Mouse (Mus musculus) CH12.LX (cell line): ENCODE data around the gene Phf13. TPM values are rescaled to one million over a fixed set of nuclear protein-coding genes. Genes with fewer than 3 reads are reported as not detected.

Source experiments
- DNase-seq: peaks from one replicate; pipeline ENCODE4 v3.0.0-alpha.2; 2013; ENCODE audit errors: extremely low read depth
- H3K27ac ChIP-seq: 2 replicates; pipeline ENCODE4 v1.5.1; 2012; ENCODE audit warnings: low read depth, mild to moderate bottlenecking, control low read depth, moderate library complexity; ENCODE audit not compliant: insufficient read depth
- H3K27me3 ChIP-seq: replicated peaks from 2 replicates; pipeline ENCODE3; 2012; ENCODE audit warnings: inconsistent platforms
- H3K36me3 ChIP-seq, 2 experiments: replicated peaks in 1 of 2; 2 replicates each; pipeline versions ENCODE3 to v1.6.1; 2012; ENCODE audit warnings: inconsistent platforms in 1 of 2, low read length in 1 of 2, mild to moderate bottlenecking in 1 of 2, mixed read lengths in 1 of 2, moderate library complexity in 1 of 2; ENCODE audit not compliant: control insufficient read depth in 1 of 2, insufficient read depth in 1 of 2
- H3K4me1 ChIP-seq, 2 experiments: 2 replicates each; pipeline ENCODE4 v1.6.1; 2012; ENCODE audit warnings: inconsistent platforms in 1 of 2, moderate library complexity in 1 of 2; ENCODE audit not compliant: insufficient read depth in 2 of 2, control insufficient read depth in 1 of 2
- H3K4me2 ChIP-seq: 2 replicates; pipeline ENCODE4 v1.6.1; 2012; ENCODE audit warnings: low read depth, mild to moderate bottlenecking, control low read depth; ENCODE audit not compliant: poor library complexity, insufficient read depth, severe bottlenecking
- H3K4me3 ChIP-seq, 3 experiments: fragments of 150-350 bp in 1 of 3; sonication (generic) in 1 of 3; replicated peaks in 1 of 3; 2 replicates each; pipeline versions ENCODE3 to v1.5.1; 2011 to 2012; ENCODE audit warnings: low read depth in 2 of 3, low read length in 2 of 3, mild to moderate bottlenecking in 2 of 3, moderate library complexity in 2 of 3, control low read depth in 1 of 3, improper control_type of control experiment in 1 of 3, inconsistent platforms in 1 of 3, mixed read lengths in 1 of 3; ENCODE audit not compliant: poor library complexity in 1 of 3
- H3K79me2 ChIP-seq: replicated peaks from 2 replicates; pipeline ENCODE4 v1.6.1; 2012; ENCODE audit warnings: mild to moderate bottlenecking, moderate library complexity; ENCODE audit not compliant: control insufficient read depth, poor library complexity, insufficient read depth, severe bottlenecking; ENCODE audit errors: extremely low read depth
- H3K9ac ChIP-seq: 2 replicates; pipeline ENCODE4 v1.6.1; 2012; ENCODE audit warnings: low read depth, mild to moderate bottlenecking, control low read depth, moderate library complexity; ENCODE audit not compliant: insufficient read depth
- H3K9me3 ChIP-seq: replicated peaks from 2 replicates; pipeline ENCODE3; 2012; ENCODE audit warnings: low read length, inconsistent platforms, mixed read lengths
- CTCF ChIP-seq, 2 experiments: IDR thresholded peaks in 1 of 2; conservative IDR thresholded peaks in 1 of 2; 2 replicates each; pipeline ENCODE4 v1.5.1; 2011 to 2012; ENCODE audit warnings: low read depth in 2 of 2, low read length in 2 of 2, improper control_type of control experiment in 1 of 2, inconsistent platforms in 1 of 2, mild to moderate bottlenecking in 1 of 2, moderate library complexity in 1 of 2
- ELF1 ChIP-seq: IDR thresholded peaks from 2 replicates; pipeline ENCODE4 v1.6.1; 2014; ENCODE audit warnings: low read depth, mild to moderate bottlenecking, inconsistent platforms, low read length, improper control_type of control experiment
- EP300 ChIP-seq: IDR thresholded peaks from 2 replicates; pipeline ENCODE4 v1.6.1; 2011; ENCODE audit warnings: low read length, improper control_type of control experiment
- GABPA ChIP-seq: IDR thresholded peaks from 2 replicates; pipeline ENCODE4 v1.6.1; 2012; ENCODE audit warnings: low read depth, low read length, improper control_type of control experiment, inconsistent platforms; ENCODE audit not compliant: insufficient replicate concordance
- HCFC1 ChIP-seq: IDR thresholded peaks from 2 replicates; pipeline ENCODE4 v1.6.1; 2012; ENCODE audit warnings: low read depth, mild to moderate bottlenecking, inconsistent platforms, low read length, improper control_type of control experiment
- JUND ChIP-seq: conservative IDR thresholded peaks from 2 replicates; pipeline ENCODE4 v1.6.1; 2011; ENCODE audit warnings: low read depth, low read length, improper control_type of control experiment
- KAT2A ChIP-seq: IDR thresholded peaks from 2 replicates; pipeline ENCODE4 v1.6.1; 2012; ENCODE audit warnings: low read length, improper control_type of control experiment, inconsistent platforms; ENCODE audit not compliant: insufficient replicate concordance
- MAFK ChIP-seq: IDR thresholded peaks from 2 replicates; pipeline ENCODE4 v1.6.1; 2011; ENCODE audit warnings: low read length, improper control_type of control experiment; ENCODE audit not compliant: insufficient replicate concordance
- MAX ChIP-seq: IDR thresholded peaks from 2 replicates; pipeline ENCODE4 v1.6.1; 2011; ENCODE audit warnings: low read length, improper control_type of control experiment
- MAZ ChIP-seq: IDR thresholded peaks from 2 replicates; pipeline ENCODE4 v1.6.1; 2012; ENCODE audit warnings: low read depth, mild to moderate bottlenecking, inconsistent platforms, low read length, improper control_type of control experiment, moderate library complexity
- MXI1 ChIP-seq: IDR thresholded peaks from 2 replicates; pipeline ENCODE4 v1.6.1; 2011; ENCODE audit warnings: mild to moderate bottlenecking, low read depth, low read length, improper control_type of control experiment
- MYC ChIP-seq: IDR thresholded peaks from 2 replicates; pipeline ENCODE4 v1.6.1; 2011; ENCODE audit warnings: low read depth, mild to moderate bottlenecking, improper control_type of control experiment, low read length
- NELFE ChIP-seq: IDR thresholded peaks from 2 replicates; pipeline ENCODE4 v1.6.1; 2011; ENCODE audit warnings: low read depth, low read length, improper control_type of control experiment
- PAX5 ChIP-seq: IDR thresholded peaks from 2 replicates; pipeline ENCODE4 v1.6.1; 2012; ENCODE audit warnings: low read length, inconsistent platforms, mixed read lengths
- POLR2A ChIP-seq: IDR thresholded peaks from 2 replicates; pipeline ENCODE4 v1.6.1; 2011; ENCODE audit warnings: low read depth, mild to moderate bottlenecking, improper control_type of control experiment, low read length
- RAD21 ChIP-seq: IDR thresholded peaks from 2 replicates; pipeline ENCODE4 v1.6.1; 2011; ENCODE audit warnings: low read depth, mild to moderate bottlenecking, low read length, improper control_type of control experiment, moderate library complexity
- UBTF ChIP-seq: IDR thresholded peaks from 2 replicates; pipeline ENCODE4 v1.6.1; 2012; ENCODE audit warnings: low read depth, mild to moderate bottlenecking, inconsistent platforms, low read length, improper control_type of control experiment, moderate library complexity
- USF1 ChIP-seq: IDR thresholded peaks from 2 replicates; pipeline ENCODE4 v1.6.1; 2014; ENCODE audit warnings: low read depth, mild to moderate bottlenecking, inconsistent platforms, low read length, improper control_type of control experiment
- USF2 ChIP-seq: conservative IDR thresholded peaks from 2 replicates; pipeline ENCODE4 v1.6.1; 2011; ENCODE audit warnings: low read depth, low read length, improper control_type of control experiment
- ZKSCAN1 ChIP-seq: IDR thresholded peaks from 2 replicates; pipeline ENCODE4 v1.6.1; 2012; ENCODE audit warnings: low read depth, inconsistent platforms, low read length, improper control_type of control experiment, borderline replicate concordance
- dilution Hi-C: fragments of 300-500 bp; cut with MboI; formaldehyde crosslinking; loops from 2 replicates; pipeline ENCODE4 v1.14.3; 2020; ENCODE audit warnings: low sequenced_read_pairs; ENCODE audit not compliant: extremely low pct_unique_long_range_greater_than_20kb, extremely low pct_ligation_motif_present
- in situ Hi-C: fragments of 300-500 bp; cut with MboI; formaldehyde crosslinking; loops from 3 replicates; pipeline ENCODE4 v1.14.3; 2019; ENCODE audit warnings: low sequenced_read_pairs, low pct_ligation_motif_present, low pct_unique_long_range_greater_than_20kb, mixed read lengths
- polyA plus RNA-seq: library from polyadenylated mRNA; unstranded; fragments of >175 nt; gene quantifications from 2 replicates; pipeline ENCODE4 v1.2.1, GENCODE M21; 2012; ENCODE audit warnings: low read depth; ENCODE audit not compliant: insufficient read length
- total RNA-seq, 2 experiments: library from RNA; depleted of rRNA; stranded (reverse); fragments of 300-350 nt in 1 of 2; fragments of >200 nt in 1 of 2; gene quantifications; 2 replicates each; pipeline ENCODE4 v1.2.3; 2012 to 2014

Gene Phf13
- total and polyA plus RNA-seq, 3 experiments, result 1.9 to 5.0 (median 4.9) TPM

DNA sequence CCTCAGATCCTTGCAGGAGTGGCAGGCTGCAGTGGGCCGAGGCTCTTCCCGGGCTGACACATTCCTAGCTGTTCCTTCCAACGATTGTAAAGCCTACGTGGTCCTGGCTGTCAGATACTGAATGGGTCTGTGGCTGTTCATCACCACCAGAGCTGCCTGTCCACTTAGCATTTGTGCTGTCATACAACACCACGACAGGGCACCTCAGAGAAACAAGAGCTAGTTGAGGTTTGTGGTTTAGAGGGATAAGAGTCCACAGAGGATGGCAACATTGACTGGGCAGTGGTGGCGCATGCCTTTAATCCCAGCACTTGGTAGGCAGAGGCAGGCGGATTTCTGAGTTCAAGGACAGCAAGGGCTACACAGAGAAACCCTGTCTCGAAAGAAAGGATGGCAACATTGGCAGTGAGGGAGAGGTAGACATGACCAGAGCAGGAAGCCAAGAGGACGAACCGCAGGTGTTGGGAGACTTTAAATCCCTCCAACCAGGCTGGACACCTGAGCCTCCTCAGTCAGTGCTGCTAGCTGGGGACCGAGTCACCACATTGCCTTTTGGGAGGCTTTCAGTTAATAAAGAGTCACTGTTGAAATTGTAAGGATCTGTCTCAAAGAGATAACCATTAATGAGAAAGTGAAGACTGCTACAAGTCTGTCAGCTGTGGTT is 36.1 kb downstream of the Phf13 start:
- Histone ChIP-seq H3K79me2 (no peaks in the 10 kb centered on the region), H3K4me3 (no peak overlapping the region), H3K27me3 (no peaks in the 10 kb centered on the region), H3K36me3 (peaks cover 74 to 94% of the 10 kb centered on the region in 2 experiments), H3K9ac (no peak overlapping the region), H3K4me2 (no peak overlapping the region), H3K4me1 (peaks cover 0 to 10% of the 10 kb centered on the region in 2 experiments; a peak in 1 of 4 replicates), H3K9me3 (peaks cover 2% of the 10 kb centered on the region), H3K27ac (no peak overlapping the region)
- dilution Hi-C loops, result no loop called here
- no peak for DNase-seq
- no peak for TF ChIP-seq MYC
- TF ChIP-seq ELF1, result no peak
- TF ChIP-seq NELFE, result no peak
- TF ChIP-seq USF2, result no peak
- no peak for TF ChIP-seq CTCF (conservative IDR thresholded peaks at IDR 0.05 in 1 of 2, IDR thresholded peaks at IDR 0.05 in 1 of 2; ENCODE audit: low read depth in 2 of 2, low read length in 2 of 2)
- no peak for TF ChIP-seq ZKSCAN1
- TF ChIP-seq HCFC1, result no peak
- no peak for TF ChIP-seq USF1
- TF ChIP-seq MXI1, result no peak
- no peak for TF ChIP-seq EP300
- no peak for TF ChIP-seq PAX5
- in situ Hi-C loops, result no loop called here

DNA sequence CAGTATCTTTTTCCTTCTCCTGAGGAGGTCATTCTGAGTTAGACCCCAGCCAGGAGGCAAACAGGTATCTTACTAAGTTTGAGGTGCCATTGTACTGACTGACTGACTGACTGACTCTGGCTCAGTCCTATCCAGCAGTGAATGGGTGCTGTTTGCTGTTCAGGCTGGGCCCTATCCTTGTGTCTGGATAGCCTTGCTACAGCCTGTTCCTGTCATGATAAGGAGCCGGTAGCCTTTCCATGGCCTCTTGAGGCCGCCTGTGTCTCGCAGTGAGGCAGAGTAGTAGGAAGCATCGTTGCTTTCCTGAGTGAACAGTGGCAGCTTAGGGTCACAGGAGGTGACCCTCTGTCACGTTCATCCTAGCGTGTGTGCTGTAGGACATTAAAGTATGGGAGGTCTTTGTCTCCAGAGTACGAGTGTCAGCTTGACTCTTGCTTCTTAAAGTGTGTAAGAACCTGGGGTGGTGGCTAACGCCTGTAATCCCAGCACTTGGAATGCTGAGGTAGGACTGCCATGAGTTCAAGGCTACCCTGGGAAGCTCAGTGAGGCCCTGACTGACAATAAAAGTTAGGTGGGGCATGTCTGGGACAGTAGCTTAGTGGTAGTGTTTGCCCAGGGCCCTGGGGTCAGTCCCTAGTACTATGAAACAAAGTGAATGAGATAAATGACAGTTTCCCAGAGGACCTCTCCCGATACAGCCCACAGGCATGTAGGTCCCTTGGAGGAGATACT is 38.3 kb downstream of the Phf13 start:
- H3K4me3 ChIP-seq, result no peak overlapping the region
- peaks cover 76 to 93% of the 10 kb centered on the region in 2 experiments for H3K36me3 ChIP-seq
- H3K79me2 ChIP-seq, result no peaks in the 10 kb centered on the region
- in situ Hi-C loops, result no loop called here
- DNase-seq, result no peak
- no peak overlapping the region for H3K4me2 ChIP-seq
- H3K9ac ChIP-seq, result no peak overlapping the region
- H3K4me1 ChIP-seq, result peaks cover 0 to 19% of the 10 kb centered on the region in 2 experiments; a peak in 1 of 4 replicates
- TF ChIP-seq UBTF (no peak), MAFK (no peak), HCFC1 (no peak), RAD21 (no peak), KAT2A (no peak), POLR2A (no peak), ELF1 (no peak), PAX5 (no peak), MAX (no peak), CTCF (conservative IDR thresholded peaks at IDR 0.05 in 1 of 2, IDR thresholded peaks at IDR 0.05 in 1 of 2; ENCODE audit: low read depth in 2 of 2, low read length in 2 of 2) (no peak), JUND (no peak), USF2 (no peak), MAZ (no peak), GABPA (no peak)
- H3K27ac ChIP-seq, result no peak overlapping the region
- H3K9me3 ChIP-seq, result no peaks in the 10 kb centered on the region
- dilution Hi-C loops, result no loop called here
- no peaks in the 10 kb centered on the region for H3K27me3 ChIP-seq
